Mouse (Mus musculus) kidney, adult 2 months (tissue): Measurements from ENCODE around the gene Hipk3. TPM values are rescaled to one million over a fixed set of nuclear protein-coding genes. Genes with fewer than 3 reads are reported as not detected.

Experiments
- DNase-seq: peaks from one replicate; pipeline ENCODE4 v3.0.0; 2021
- H3K27ac ChIP-seq: fragments of 200-500 bp; 2 replicates; pipeline ENCODE4 v1.5.1; 2012; ENCODE audit warnings: low read depth, low read length, control low read depth, inconsistent platforms; ENCODE audit not compliant: insufficient read depth
- H3K27me3 ChIP-seq: fragments of 200-500 bp; replicated peaks from 2 replicates; pipeline ENCODE4 v1.6.1; 2012; ENCODE audit warnings: mild to moderate bottlenecking, moderate library complexity, low read length, inconsistent platforms; ENCODE audit not compliant: control insufficient read depth, insufficient read depth
- H3K36me3 ChIP-seq: fragments of 200-500 bp; 2 replicates; pipeline ENCODE4 v1.6.1; 2012; ENCODE audit warnings: mild to moderate bottlenecking, moderate library complexity, low read length, inconsistent platforms; ENCODE audit not compliant: control insufficient read depth, insufficient read depth
- H3K4me1 ChIP-seq: fragments of 200-500 bp; 2 replicates; pipeline ENCODE4 v1.6.1; 2011; ENCODE audit warnings: low read length; ENCODE audit not compliant: control insufficient read depth, insufficient read depth
- H3K4me3 ChIP-seq: fragments of 200-500 bp; 2 replicates; pipeline ENCODE4 v1.5.1; 2011; ENCODE audit warnings: mild to moderate bottlenecking, low read depth, low read length, control low read depth; ENCODE audit not compliant: insufficient read depth
- CTCF ChIP-seq: fragments of 200-500 bp; conservative IDR thresholded peaks from 2 replicates; pipeline ENCODE4 v1.5.1; 2011; ENCODE audit warnings: low read depth, mild to moderate bottlenecking, control low read depth, low read length, moderate library complexity, mixed read lengths; ENCODE audit not compliant: insufficient read depth, insufficient read length
- POLR2A ChIP-seq: fragments of 200-500 bp; IDR thresholded peaks from one replicate; pipeline ENCODE4 v1.6.1; 2011; ENCODE audit warnings: low read depth, low read length, control low read depth
- whole genome bisulfite sequencing: fragments of 180-500 bp; shearing (Covaris S2); methylation state at CpG from one replicate; pipeline ENCODE4 v1.1.7; 2018; 5-methylcytosine and 5-hydroxymethylcytosine counted together
- polyA plus RNA-seq: library from polyadenylated mRNA; depleted of rRNA; stranded (reverse); fragments of >200 nt; gene quantifications from 2 replicates; pipeline ENCODE4 v1.2.3, GENCODE M21; 2012

Hipk3 gene
- polyA plus RNA-seq, 1 experiment, result 37.5 TPM

GRCm38 (mm10) chr2:104419999-104420398 is 74.2 kb downstream of the Hipk3 start:
- 60% methylated on average over 1 of the region's 1 CpGs for WGBS
- Histone ChIP-seq H3K36me3 (no peaks in the 10 kb centered on the region), H3K27me3 (no peaks in the 10 kb centered on the region), H3K27ac (no peak overlapping the region), H3K4me3 (no peak overlapping the region), H3K4me1 (no peaks in the 10 kb centered on the region)
- DNase-seq, result no peak
- TF ChIP-seq CTCF (no peak), POLR2A (no peak)

- Histone ChIP-seq H3K4me1 (no peaks in the 10 kb centered on the region), H3K4me3 (no peak overlapping the region), H3K36me3 (no peaks in the 10 kb centered on the region), H3K27ac (no peak overlapping the region), H3K27me3 (no peaks in the 10 kb centered on the region)
- TF ChIP-seq POLR2A (no peak), CTCF (no peak)
- no peak for DNase-seq
- WGBS, result 97% methylated on average over 2 of the region's 2 CpGs
Measured at GRCm38 (mm10) chr2:104419411-104419810, 74.8 kb downstream of the Hipk3 start.

- WGBS, result 75% methylated on average over 3 of the region's 3 CpGs
Measured at GRCm38 (mm10) chr2:104413011-104413410, 81.2 kb downstream of the Hipk3 start.

GRCm38 (mm10) chr2:104412496-104412895 is 81.8 kb downstream of the Hipk3 start:
- H3K4me3 ChIP-seq, result no peak overlapping the region

More at GRCm38 (mm10) chr2:104413011-104413410, 81.2 kb downstream of the Hipk3 start:
- Histone ChIP-seq H3K4me1 (no peaks in the 10 kb centered on the region), H3K27ac (no peak overlapping the region), H3K4me3 (no peak overlapping the region), H3K36me3 (no peaks in the 10 kb centered on the region), H3K27me3 (peaks cover 2% of the 10 kb centered on the region; the same call in 1 of the 2 replicates)
- no peak for DNase-seq
- TF ChIP-seq POLR2A (no peak), CTCF (no peak)

GRCm38 (mm10) chr2:104411806-104412205 is 82.4 kb downstream of the Hipk3 start:
- DNase-seq, result no peak
- no peaks in the 10 kb centered on the region for H3K36me3 ChIP-seq
- no peaks in the 10 kb centered on the region for H3K4me1 ChIP-seq
- WGBS, result 92% methylated on average over 7 of the region's 7 CpGs
- no peak for TF ChIP-seq CTCF
- no peak overlapping the region for H3K4me3 ChIP-seq
- H3K27me3 ChIP-seq, result peaks cover 2% of the 10 kb centered on the region; the same call in 1 of the 2 replicates
- no peak overlapping the region for H3K27ac ChIP-seq

More at GRCm38 (mm10) chr2:104412496-104412895, 81.8 kb downstream of the Hipk3 start:
- no peak for TF ChIP-seq CTCF
- DNase-seq, result no peak
- H3K4me1 ChIP-seq, result no peaks in the 10 kb centered on the region
- H3K36me3 ChIP-seq, result no peaks in the 10 kb centered on the region
- WGBS, result 58% methylated on average over 4 of the region's 4 CpGs
- H3K27ac ChIP-seq, result no peak overlapping the region
- peaks cover 2% of the 10 kb centered on the region; the same call in 1 of the 2 replicates for H3K27me3 ChIP-seq

- no peaks in the 10 kb centered on the region for H3K36me3 ChIP-seq
- TF ChIP-seq CTCF, result no peak
- no peak for TF ChIP-seq POLR2A
- no peaks in the 10 kb centered on the region for H3K4me1 ChIP-seq
- WGBS, result 56% methylated on average over 4 of the region's 4 CpGs
- no peak within 1 kb of the TSS for H3K27ac ChIP-seq
- peaks cover 2% of the 10 kb centered on the region; the same call in 1 of the 2 replicates for H3K27me3 ChIP-seq
- peak within 1 kb of the TSS; percentile 50 for H3K4me3 ChIP-seq
- no peak for DNase-seq
Measured at GRCm38 (mm10) chr2:104410963-104411545, 83.2 kb downstream of the Hipk3 start, which contains the start of gene D430041D05Rik. TSS of gene D430041D05Rik (minus strand) at chr2:104411013.

GRCm38 (mm10) chr2:104409851-104410821 is 84.1 kb downstream of the Hipk3 start:
- TF ChIP-seq POLR2A, result no peak
- TF ChIP-seq CTCF, result no peak
- 1% methylated on average over 111 of the region's 111 CpGs for WGBS

More at GRCm38 (mm10) chr2:104409851-104410821, 84.1 kb downstream of the Hipk3 start:
- peak overlapping the region; percentile 50 for H3K4me3 ChIP-seq
- H3K27ac ChIP-seq, result no peak overlapping the region
- peaks cover 2% of the 10 kb centered on the region; the same call in 1 of the 2 replicates for H3K27me3 ChIP-seq
- DNase-seq, result peak; percentile 6
- no peaks in the 10 kb centered on the region for H3K36me3 ChIP-seq
- H3K4me1 ChIP-seq, result no peaks in the 10 kb centered on the region
